Comparison of ENCODE assay signal across 8 mouse cellular contexts in genomic region chr12:110454223-110454622, GRCm38 (mm10). TPM values are rescaled to one million over a fixed set of nuclear protein-coding genes. Genes with fewer than 3 reads are reported as not detected.
A peak's percentile ranks its signal among the peaks of the same experiment; 100 is the strongest.
DNase-seq lines count a peak whose midpoint lies in the region; ATAC-seq lines count a peak whose summit lies in the region.

No protein-coding gene starts in this region.

- H3K4me1 ChIP-seq in liver, embryonic 15.5 days (replicated peaks), result peaks cover 15% of the 10 kb centered on the region; the same call in 1 of the 2 replicates

- H3K4me2 ChIP-seq in liver, embryonic 15.5 days, result no peak overlapping the region

- no peak overlapping the region for H3K27ac ChIP-seq in liver, embryonic 15.5 days (replicated peaks)

- 4% methylated on average over 5 of the region's 5 CpGs for WGBS in liver, embryonic 15.5 days (ENCODE audit: insufficient replicate concordance)

- peak; percentile 94 for DNase-seq in 416B (ENCODE audit: low read depth)
- DNase-seq in NIH3T3 (ENCODE audit: low read depth), result peak; percentile 87
- DNase-seq in cerebellum, postnatal 25 days, result peak; percentile 79 to 84
- DNase-seq in gastrocnemius, postnatal 25 days, result peak; percentile 44
- peak; percentile 77 for DNase-seq in kidney, adult 18-20 months
- peak; percentile 68 for DNase-seq in ovary, postnatal 14 days (ENCODE audit: low spot score)
- peak; percentile 66 to 81 for DNase-seq in thymus, postnatal 10 days (ENCODE audit: low spot score in 2 of 2)

- ATAC-seq in liver, embryonic 15.5 days (ENCODE audit: insufficient read depth), result peak; percentile 66

- H3K36me3 ChIP-seq in liver, embryonic 15.5 days (replicated peaks), result no peaks in the 10 kb centered on the region

- H3K9me3 ChIP-seq in liver, embryonic 15.5 days (replicated peaks), result no peaks in the 10 kb centered on the region

- H3K4me3 ChIP-seq in liver, embryonic 15.5 days (replicated peaks), result no peak overlapping the region

- H3K27me3 ChIP-seq in liver, embryonic 15.5 days, result no peaks in the 10 kb centered on the region

- H3K9ac ChIP-seq in liver, embryonic 15.5 days, result no peak overlapping the region

RNA-seq across cellular contexts. Expression of gene Ppp2r5c, which starts 7.3 kb away (rescaled TPM):
- 10 to 100 TPM; 64.0 to 65.0 TPM for total RNA-seq in gastrocnemius, postnatal 25 days (2021)
- 64.2 and 66.0 TPM in 2 replicates for polyA plus RNA-seq in liver, embryonic 15.5 days (2015; fragmentation: Nextera tagmentation; extraction: Ambion mirVana)

Comparison
In these comparisons a context has a peak if more than half of its experiments do, and no peak if none do; other contexts are left out.
1. DNase-seq: peak in every context shown above with its lines; median percentile 94 in 416B; 87 in NIH3T3; 82 in cerebellum, postnatal 25 days; 77 in kidney, adult 18-20 months; 74 in thymus, postnatal 10 days; 68 in ovary, postnatal 14 days; 44 in gastrocnemius, postnatal 25 days.